Mouse (Mus musculus): Measurements from ENCODE around the gene Rad51d.

- TF ChIP-seq CTCF (conservative IDR thresholded peaks at IDR 0.05; ENCODE audit: low read length) (no peak), NANOG (IDR thresholded peaks at IDR 0.05; ENCODE audit: borderline replicate concordance, low read length) (no peak), POU5F1 (IDR thresholded peaks at IDR 0.05; ENCODE audit: borderline replicate concordance, low read length) (no peak)
Observed at GRCm38 (mm10) chr11:82921691-82922090, 31.3 kb upstream of the Rad51d start.
